26 mouse cellular contexts compared by ENCODE assay signal in genomic region chr8:10394506-10394905, GRCm38 (mm10).
A peak's percentile ranks its signal among the peaks of the same experiment; 100 is the strongest.
DNase-seq lines count a peak whose midpoint lies in the region; ATAC-seq and TF ChIP-seq lines count a peak whose summit lies in the region.
"Had no signal": no experiment of that assay in that cellular context is flagged by ENCODE, and none has a peak within 500 bp of the region (broad histone marks: within the 10 kb centered on the region; RNA-seq: fewer than 3 reads in every experiment).

No protein-coding gene starts in this region.

- 65% methylated on average over 2 of the region's 2 CpGs for WGBS in midbrain, embryonic 12.5 days
- WGBS in midbrain, embryonic 11.5 days = 71% methylated on average over 2 of the region's 2 CpGs
- WGBS in hindbrain, postnatal 0 days = 69% methylated on average over 2 of the region's 2 CpGs

- H3K27ac ChIP-seq in midbrain, embryonic 12.5 days (replicated peaks) = peak overlapping the region; percentile 50; the same call in 1 of the 2 replicates
- H3K27ac ChIP-seq in midbrain, embryonic 11.5 days (ENCODE audit: low read depth, low read length) = no peak overlapping the region
- H3K27ac ChIP-seq in hindbrain, postnatal 0 days = peak overlapping the region; percentile 26; the same call in 1 of the 2 replicates
- H3K27ac ChIP-seq in left cerebral cortex, adult 2 months = no peak overlapping the region
- H3K27ac ChIP-seq: embryonic facial prominence, embryonic 15.5 days; heart, embryonic 15.5 days; kidney, postnatal 0 days; limb, embryonic 12.5 days; macrophage; stomach, embryonic 15.5 days had no signal

- H3K36me3 ChIP-seq in midbrain, embryonic 12.5 days = no peaks in the 10 kb centered on the region
- no peaks in the 10 kb centered on the region for H3K36me3 ChIP-seq in midbrain, embryonic 11.5 days (ENCODE audit: control insufficient read depth, insufficient read depth, low read length)
- H3K36me3 ChIP-seq in hindbrain, postnatal 0 days (ENCODE audit: insufficient read depth, low read length) = no peaks in the 10 kb centered on the region; the same call in 1 of the 2 replicates
- H3K36me3 ChIP-seq: embryonic facial prominence, embryonic 15.5 days; G1E; heart, embryonic 15.5 days; limb, embryonic 12.5 days; stomach, embryonic 15.5 days had no signal

- peaks cover 30% of the 10 kb centered on the region for H3K4me1 ChIP-seq in midbrain, embryonic 12.5 days
- peaks cover 4% of the 10 kb centered on the region; the same call in 1 of the 2 replicates for H3K4me1 ChIP-seq in midbrain, embryonic 11.5 days (ENCODE audit: control insufficient read depth, insufficient read depth, low read length)
- peaks cover 4% of the 10 kb centered on the region; the same call in 1 of the 2 replicates for H3K4me1 ChIP-seq in hindbrain, postnatal 0 days (ENCODE audit: insufficient read depth, low read length)
- H3K4me1 ChIP-seq: embryonic facial prominence, embryonic 15.5 days; heart, embryonic 15.5 days; limb, embryonic 12.5 days; stomach, embryonic 15.5 days had no signal

- H3K27me3 ChIP-seq in midbrain, embryonic 12.5 days = peaks cover 12% of the 10 kb centered on the region
- no peaks in the 10 kb centered on the region for H3K27me3 ChIP-seq in midbrain, embryonic 11.5 days (ENCODE audit: control insufficient read depth, insufficient read depth, low read length)
- H3K27me3 ChIP-seq in hindbrain, postnatal 0 days (ENCODE audit: insufficient read depth, low read length) = no peaks in the 10 kb centered on the region
- H3K27me3 ChIP-seq: embryonic facial prominence, embryonic 15.5 days; heart, embryonic 15.5 days; limb, embryonic 12.5 days; stomach, embryonic 15.5 days had no signal

- no peak overlapping the region for H3K9ac ChIP-seq in midbrain, embryonic 12.5 days (replicated peaks)
- H3K9ac ChIP-seq in midbrain, embryonic 11.5 days (ENCODE audit: low read length) = no peak overlapping the region
- no peak overlapping the region for H3K9ac ChIP-seq in hindbrain, postnatal 0 days (replicated peaks; ENCODE audit: low read length)
- H3K9ac ChIP-seq: embryonic facial prominence, embryonic 15.5 days; heart, embryonic 15.5 days; limb, embryonic 12.5 days; liver, postnatal 0 days; stomach, embryonic 15.5 days had no signal

- ATAC-seq in midbrain, embryonic 12.5 days (ENCODE audit: low FRiP score, low read depth) = no peak
- no peak for ATAC-seq in midbrain, embryonic 11.5 days (ENCODE audit: low FRiP score)
- no peak for ATAC-seq in hindbrain, postnatal 0 days
- ATAC-seq in activated CD4-positive, CD25-positive, alpha-beta regulatory T cell, adult 4 months = no peak
- ATAC-seq: forebrain, embryonic 14.5 days; inflammation-experienced regulatory T-cells, adult 6 months; liver, postnatal 0 days; lung, postnatal 0 days had no signal

- no peaks in the 10 kb centered on the region for H3K9me3 ChIP-seq in midbrain, embryonic 12.5 days
- no peaks in the 10 kb centered on the region for H3K9me3 ChIP-seq in midbrain, embryonic 11.5 days (ENCODE audit: control insufficient read depth, low read length)
- H3K9me3 ChIP-seq in hindbrain, postnatal 0 days (ENCODE audit: low read length) = no peaks in the 10 kb centered on the region
- H3K9me3 ChIP-seq: embryonic facial prominence, embryonic 15.5 days; G1E; heart, embryonic 15.5 days; limb, embryonic 12.5 days; stomach, embryonic 15.5 days had no signal

- no peak for TF ChIP-seq POLR2A in brain, embryonic 14.5 days (IDR thresholded peaks at IDR 0.05; ENCODE audit: borderline replicate concordance, extremely low read depth, insufficient read depth, insufficient read length, poor library complexity, severe bottlenecking)

- intact Hi-C loops in left cerebral cortex, adult 2 months (cut with DNase I) = no loop called here

- no peak overlapping the region for H3K4me3 ChIP-seq in midbrain, embryonic 12.5 days
- no peak overlapping the region for H3K4me3 ChIP-seq in midbrain, embryonic 11.5 days (ENCODE audit: low read depth, low read length)
- H3K4me3 ChIP-seq in hindbrain, postnatal 0 days (ENCODE audit: low read length) = no peak overlapping the region
- H3K4me3 ChIP-seq in left cerebral cortex, adult 2 months = no peak overlapping the region
- H3K4me3 ChIP-seq: embryonic facial prominence, embryonic 15.5 days; heart, embryonic 15.5 days; limb, embryonic 12.5 days; stomach, embryonic 15.5 days had no signal

- no peak overlapping the region for H3K4me2 ChIP-seq in midbrain, embryonic 12.5 days (replicated peaks)
- no peak overlapping the region for H3K4me2 ChIP-seq in midbrain, embryonic 11.5 days
- no peak overlapping the region for H3K4me2 ChIP-seq in hindbrain, postnatal 0 days (ENCODE audit: low read depth, low read length)
- H3K4me2 ChIP-seq: embryonic facial prominence, embryonic 15.5 days; heart, embryonic 15.5 days; limb, embryonic 12.5 days; liver, embryonic 11.5 days; stomach, embryonic 15.5 days had no signal

- DNase-seq in midbrain, embryonic 11.5 days (ENCODE audit: low spot score, missing footprints) = no peak
- peak; percentile 36 for DNase-seq in brain, embryonic 14.5 days (ENCODE audit: low read depth)
- no peak for DNase-seq in hindbrain, postnatal 0 days (ENCODE audit: low spot score)
- DNase-seq in retina, embryonic 14.5 days (ENCODE audit: low spot score) = peak; percentile 43
- DNase-seq in left cerebral cortex, adult 2 months (ENCODE audit: extremely low spot score in 1 of 2, low spot score in 2 of 2) = no peak
- no peak for DNase-seq in frontal cortex, postnatal 14 days (ENCODE audit: low spot score in 2 of 2)
- DNase-seq: adrenal gland, postnatal 25 days; cerebellum, adult 9-11 months; heart, postnatal 36 days; kidney, adult 2 months; liver, postnatal 0 days; thymus, adult 18-20 months; thymus, postnatal 4 days had no signal

- no peak for TF ChIP-seq CTCF in brain, embryonic 14.5 days (IDR thresholded peaks at IDR 0.05; ENCODE audit: borderline replicate concordance, extremely low read depth, insufficient read depth, insufficient read length)
- no peak for TF ChIP-seq CTCF in hindbrain, postnatal 0 days (IDR thresholded peaks at IDR 0.05; ENCODE audit: low read depth)
- TF ChIP-seq CTCF in left cerebral cortex, adult 2 months (IDR thresholded peaks at IDR 0.05) = no peak

Comparison
In these comparisons a context has a peak if more than half of its experiments do, and no peak if none do; other contexts are left out.
1. H3K27ac ChIP-seq: peak in midbrain, embryonic 12.5 days (single experiment) and hindbrain, postnatal 0 days (single experiment); none in midbrain, embryonic 11.5 days (single experiment) and left cerebral cortex, adult 2 months (single experiment).
2. DNase-seq: peak in brain, embryonic 14.5 days (single experiment) and retina, embryonic 14.5 days (single experiment); none in midbrain, embryonic 11.5 days (single experiment), hindbrain, postnatal 0 days (single experiment), left cerebral cortex, adult 2 months (0 of 2) and frontal cortex, postnatal 14 days (0 of 2).